Mouse (Mus musculus) frontal cortex, postnatal 25 days (tissue): ENCODE data around the gene Zfp786.
A peak's percentile ranks its signal among the peaks of the same experiment; 100 is the strongest.

Experiments
- DNase-seq, 2 experiments: peaks; one replicate each; pipeline ENCODE4 v3.0.0; 2022; ENCODE audit warnings: low spot score in 2 of 2

Gene Zfp786

GRCm38 (mm10) chr6:47821236-47821635, 9.4 kb downstream of the Zfp786 start:
- DNase-seq: no peak

- DNase-seq: no peak
These were observed 10.9 kb downstream of the Zfp786 start for GRCm38 (mm10) chr6:47819626-47820325.

- no peak for DNase-seq
These were observed 11.9 kb downstream of the Zfp786 start for GRCm38 (mm10) chr6:47818721-47819120.

- no peak for DNase-seq
These were observed 14.5 kb downstream of the Zfp786 start for GRCm38 (mm10) chr6:47816151-47816550.

- peak; percentile 94 to 97 for DNase-seq
These were observed 17.3 kb downstream of the Zfp786 start, which contains the start of gene Pdia4 for GRCm38 (mm10) chr6:47813257-47813878. Gene Pdia4, minus strand, starts transcription at chr6:47813430.

- DNase-seq: no peak
These were observed 18.3 kb downstream of the Zfp786 start for GRCm38 (mm10) chr6:47812271-47812915.

- no peak for DNase-seq
These were observed 19.3 kb downstream of the Zfp786 start for GRCm38 (mm10) chr6:47811324-47811723.

- no peak for DNase-seq
These were observed 20.5 kb downstream of the Zfp786 start for GRCm38 (mm10) chr6:47810181-47810580.

GRCm38 (mm10) chr6:47809053-47809452, 21.6 kb downstream of the Zfp786 start:
- DNase-seq: no peak

GRCm38 (mm10) chr6:47808545-47808944, 22.1 kb downstream of the Zfp786 start:
- DNase-seq: no peak

- no peak for DNase-seq
These were observed 23.2 kb downstream of the Zfp786 start for GRCm38 (mm10) chr6:47807419-47807818.

- no peak for DNase-seq
These were observed 25.1 kb downstream of the Zfp786 start for GRCm38 (mm10) chr6:47805520-47805919.

GRCm38 (mm10) chr6:47799079-47799478, 31.6 kb downstream of the Zfp786 start:
- DNase-seq: no peak

GRCm38 (mm10) chr6:47794106-47794830, 36.4 kb downstream of the Zfp786 start:
- no peak for DNase-seq

- no peak for DNase-seq
These were observed 37.4 kb downstream of the Zfp786 start for GRCm38 (mm10) chr6:47793284-47793683.

GRCm38 (mm10) chr6:47792533-47792932, 38.1 kb downstream of the Zfp786 start:
- DNase-seq: no peak

- DNase-seq: no peak
These were observed 39.9 kb downstream of the Zfp786 start for GRCm38 (mm10) chr6:47790745-47791144.

GRCm38 (mm10) chr6:47788821-47789220, 41.8 kb downstream of the Zfp786 start:
- no peak for DNase-seq

GRCm38 (mm10) chr6:47787941-47788736, 42.5 kb downstream of the Zfp786 start:
- peak; percentile 65 to 75 for DNase-seq

- DNase-seq: no peak
These were observed 45.8 kb downstream of the Zfp786 start for GRCm38 (mm10) chr6:47784707-47785412.
